Mouse (Mus musculus): ENCODE data around the gene Pnrc2. TPM values are rescaled to one million over a fixed set of nuclear protein-coding genes. Genes with fewer than 3 reads are reported as not detected.

Gene Pnrc2
- total and polyA plus RNA-seq, 3 experiments = 48.0 to 76.3 (median 49.8) TPM

DNA sequence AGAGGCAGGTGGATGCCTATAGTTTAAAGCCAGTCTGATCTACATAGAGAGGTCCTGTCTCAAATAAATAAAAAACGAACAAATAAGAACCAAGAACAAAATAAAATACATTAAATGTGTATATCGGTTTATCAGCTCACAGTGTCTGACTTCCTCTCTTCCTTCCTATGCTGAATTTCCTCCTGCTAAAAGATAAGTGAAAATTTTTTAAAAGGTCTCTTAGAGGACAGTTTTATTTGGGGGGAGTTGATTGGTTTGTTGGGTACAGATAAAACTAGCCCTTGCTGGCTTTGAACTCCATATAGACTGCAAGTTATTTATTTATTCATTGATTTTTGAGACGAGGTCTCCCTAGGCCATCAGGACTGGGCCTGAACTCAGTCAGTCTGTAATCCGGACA, 39.8 kb upstream of the Pnrc2 start (continued):
- TF ChIP-seq E2F4 (IDR thresholded peaks at IDR 0.05; ENCODE audit: borderline replicate concordance, low read depth, low read length) (no peak), POLR2AphosphoS5 (IDR thresholded peaks at IDR 0.05; ENCODE audit: borderline replicate concordance, low read depth, low read length) (no peak)

DNA sequence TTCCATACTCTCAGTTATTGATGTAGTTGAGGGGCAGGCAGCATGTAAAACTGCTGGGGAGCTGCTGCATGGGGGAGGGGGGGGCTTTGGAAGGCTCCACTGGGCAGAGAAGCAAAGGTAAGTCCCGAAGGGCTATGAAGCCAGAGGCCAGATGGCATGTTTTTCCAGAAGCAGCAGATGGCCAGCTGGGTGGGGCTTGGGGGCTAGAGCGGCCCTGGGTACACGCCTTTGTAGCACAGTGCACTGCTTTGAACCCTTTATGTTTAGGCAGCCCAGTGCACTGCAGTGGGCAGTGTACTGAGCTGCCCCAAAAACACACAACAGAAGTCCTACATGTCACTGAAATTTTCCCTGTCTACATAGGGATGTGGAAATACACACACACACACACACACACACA, 39.2 kb upstream of the Pnrc2 start:
- no peak overlapping the region for H3K4me3 ChIP-seq (ENCODE audit: control insufficient read depth in 1 of 2, insufficient read depth in 1 of 2, low read depth in 2 of 2, low read length in 2 of 2)
- TF ChIP-seq MAZ (IDR thresholded peaks at IDR 0.05; ENCODE audit: low read depth, low read length) = 0 out of 2 replicates have a peak, but pooled peaks have one; percentile 20
- TF ChIP-seq RCOR1 (IDR thresholded peaks at IDR 0.05; ENCODE audit: low read depth, low read length) = no peak
- H3K27ac ChIP-seq (ENCODE audit: control insufficient read depth, low read depth, low read length) = peak overlapping the region; percentile 93
- no peaks in the 10 kb centered on the region for H3K9me3 ChIP-seq (replicated peaks; ENCODE audit: insufficient read depth, low read length)
- DNase-seq (ENCODE audit: low read depth, low spot score) = no peak
- peaks cover 34 to 44% of the 10 kb centered on the region in 2 experiments for H3K4me1 ChIP-seq (ENCODE audit: control insufficient read depth in 1 of 2, insufficient read depth in 2 of 2, low read length in 2 of 2)
- H3K27me3 ChIP-seq (ENCODE audit: control insufficient read depth in 1 of 2, insufficient read depth in 2 of 2, low read length in 2 of 2) = no peaks in the 10 kb centered on the region
- H3K36me3 ChIP-seq (ENCODE audit: control insufficient read depth in 1 of 2, insufficient read depth in 2 of 2, low read length in 2 of 2) = peaks cover 0 to 45% of the 10 kb centered on the region in 2 experiments; a peak in 2 of 4 replicates
- peaks cover 2% of the 10 kb centered on the region; the same call in 1 of the 2 replicates for H3K79me2 ChIP-seq (ENCODE audit: control insufficient read depth, insufficient read depth, low read length, poor library complexity)
- H3K9ac ChIP-seq (ENCODE audit: control insufficient read depth, low read depth, low read length, poor library complexity, severe bottlenecking) = peak overlapping the region; percentile 41

DNA sequence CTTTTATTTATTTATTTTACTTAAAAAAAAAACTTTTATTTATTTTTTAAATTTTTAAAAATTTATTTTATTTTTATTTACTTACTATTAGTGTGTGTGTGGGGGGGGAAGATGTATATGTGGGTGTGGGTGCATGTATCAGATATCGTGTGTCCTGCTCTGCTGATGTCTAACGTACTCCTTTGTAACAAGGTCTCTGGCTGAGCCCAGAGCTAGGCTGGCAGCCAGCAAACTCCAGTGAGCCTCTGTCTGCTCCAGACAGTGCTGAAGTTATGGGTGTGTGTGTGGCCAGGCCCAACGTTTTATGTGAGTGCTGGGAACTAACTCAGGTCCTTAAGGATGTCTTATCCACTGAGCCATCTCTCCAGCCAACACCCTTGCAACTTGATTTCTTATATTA, 38.5 kb upstream of the Pnrc2 start:
- peak overlapping the region; percentile 93 for H3K27ac ChIP-seq (ENCODE audit: control insufficient read depth, low read depth, low read length)
- H3K4me3 ChIP-seq (ENCODE audit: control insufficient read depth in 1 of 2, insufficient read depth in 1 of 2, low read depth in 2 of 2, low read length in 2 of 2) = no peak overlapping the region
- H3K9ac ChIP-seq (ENCODE audit: control insufficient read depth, low read depth, low read length, poor library complexity, severe bottlenecking) = no peak overlapping the region; the same call in 1 of the 2 replicates
- H3K79me2 ChIP-seq (ENCODE audit: control insufficient read depth, insufficient read depth, low read length, poor library complexity) = peaks cover 2% of the 10 kb centered on the region; the same call in 1 of the 2 replicates
- H3K4me1 ChIP-seq (ENCODE audit: control insufficient read depth in 1 of 2, insufficient read depth in 2 of 2, low read length in 2 of 2) = peaks cover 34 to 45% of the 10 kb centered on the region in 2 experiments
- peaks cover 0 to 45% of the 10 kb centered on the region in 2 experiments; a peak in 2 of 4 replicates for H3K36me3 ChIP-seq (ENCODE audit: control insufficient read depth in 1 of 2, insufficient read depth in 2 of 2, low read length in 2 of 2)
- H3K27me3 ChIP-seq (ENCODE audit: control insufficient read depth in 1 of 2, insufficient read depth in 2 of 2, low read length in 2 of 2) = no peaks in the 10 kb centered on the region
- no peaks in the 10 kb centered on the region for H3K9me3 ChIP-seq (replicated peaks; ENCODE audit: insufficient read depth, low read length)
- peak; percentile 82 for DNase-seq (ENCODE audit: low read depth, low spot score)
- peak; percentile 47; the same call in 1 of the 2 replicates for TF ChIP-seq SIN3A (IDR thresholded peaks at IDR 0.05; ENCODE audit: low read length)
- peak; percentile 57; the same call in 1 of the 2 replicates for TF ChIP-seq ETS1 (IDR thresholded peaks at IDR 0.05; ENCODE audit: low read depth, low read length)
- no peak for TF ChIP-seq POLR2AphosphoS2 (IDR thresholded peaks at IDR 0.05; ENCODE audit: low read length)
- no peak for TF ChIP-seq TAL1 (IDR thresholded peaks at IDR 0.05; ENCODE audit: low read length)
- TF ChIP-seq MYC (IDR thresholded peaks at IDR 0.05; ENCODE audit: low read depth, low read length) = 0 out of 2 replicates have a peak, but pooled peaks have one; percentile 43
- TF ChIP-seq MXI1 (IDR thresholded peaks at IDR 0.05; ENCODE audit: low read depth, low read length) = peak; percentile 25; the same call in 1 of the 2 replicates
- no peak for TF ChIP-seq MEF2A (IDR thresholded peaks at IDR 0.05; ENCODE audit: extremely low read depth, insufficient replicate concordance, low read depth, low read length, poor library complexity, severe bottlenecking)
- no peak for TF ChIP-seq MAZ (IDR thresholded peaks at IDR 0.05; ENCODE audit: low read depth, low read length)
- TF ChIP-seq RCOR1 (IDR thresholded peaks at IDR 0.05; ENCODE audit: low read depth, low read length) = peak; percentile 57
- peak; percentile 62 for TF ChIP-seq TCF12 (IDR thresholded peaks at IDR 0.05; ENCODE audit: low read depth, low read length)
- no peak for TF ChIP-seq HCFC1 (IDR thresholded peaks at IDR 0.05; ENCODE audit: low read depth, low read length)
- TF ChIP-seq KAT2A (conservative IDR thresholded peaks at IDR 0.05; ENCODE audit: low read depth, low read length) = no peak
- TF ChIP-seq MYB (IDR thresholded peaks at IDR 0.05; ENCODE audit: low read depth, low read length) = 0 out of 2 replicates have a peak, but pooled peaks have one; percentile 37
- no peak for TF ChIP-seq ZC3H11A (IDR thresholded peaks at IDR 0.05; ENCODE audit: low read depth, low read length)
- 0 out of 2 replicates have a peak, but pooled peaks have one; percentile 12 for TF ChIP-seq TBP (IDR thresholded peaks at IDR 0.05; ENCODE audit: low read depth, low read length)
- TF ChIP-seq RAD21 (IDR thresholded peaks at IDR 0.05; ENCODE audit: low read depth, low read length) = no peak
- TF ChIP-seq NELFE (IDR thresholded peaks at IDR 0.05; ENCODE audit: low read depth, low read length) = no peak; the same call in 1 of the 2 replicates
- no peak for TF ChIP-seq GABPA (IDR thresholded peaks at IDR 0.05; ENCODE audit: low read depth, low read length)
- no peak for TF ChIP-seq ZMIZ1 (IDR thresholded peaks at IDR 0.05; ENCODE audit: low read depth, low read length)
- TF ChIP-seq JUND (IDR thresholded peaks at IDR 0.05; ENCODE audit: low read depth, low read length) = no peak
- no peak for TF ChIP-seq CHD1 (IDR thresholded peaks at IDR 0.05; ENCODE audit: low read depth, low read length)
- no peak for TF ChIP-seq CHD2 (IDR thresholded peaks at IDR 0.05; ENCODE audit: low read length)
- TF ChIP-seq ELF1 (IDR thresholded peaks at IDR 0.05; ENCODE audit: low read depth, low read length) = no peak
- TF ChIP-seq POLR2A (IDR thresholded peaks at IDR 0.05; ENCODE audit: control insufficient read depth in 1 of 2, insufficient read depth in 1 of 2, low read depth in 1 of 2, low read length in 2 of 2, poor library complexity in 1 of 2) = peak in 1 of 2 experiments; percentile 24; a peak in 1 of 4 replicates
- peak; percentile 43 to 70; a peak in 2 of 4 replicates for TF ChIP-seq EP300 (IDR thresholded peaks at IDR 0.05; ENCODE audit: low read depth in 1 of 2, low read length in 2 of 2)
- no peak for TF ChIP-seq MAX (IDR thresholded peaks at IDR 0.05; ENCODE audit: low read length)
- no peak for TF ChIP-seq ZKSCAN1 (IDR thresholded peaks at IDR 0.05; ENCODE audit: low read depth, low read length)
- no peak for TF ChIP-seq ZNF384 (IDR thresholded peaks at IDR 0.05; ENCODE audit: low read depth, low read length)

Measured in MEL (cell line).